Mouse (Mus musculus) layer of hippocampus, adult 11-12 months (tissue): Measurements from ENCODE around the gene Tas2r117.

ENCODE experiments used
- DNase-seq: peaks from one replicate; pipeline ENCODE4 v3.0.0; 2022; ENCODE audit warnings: low spot score

Gene Tas2r117

DNA sequence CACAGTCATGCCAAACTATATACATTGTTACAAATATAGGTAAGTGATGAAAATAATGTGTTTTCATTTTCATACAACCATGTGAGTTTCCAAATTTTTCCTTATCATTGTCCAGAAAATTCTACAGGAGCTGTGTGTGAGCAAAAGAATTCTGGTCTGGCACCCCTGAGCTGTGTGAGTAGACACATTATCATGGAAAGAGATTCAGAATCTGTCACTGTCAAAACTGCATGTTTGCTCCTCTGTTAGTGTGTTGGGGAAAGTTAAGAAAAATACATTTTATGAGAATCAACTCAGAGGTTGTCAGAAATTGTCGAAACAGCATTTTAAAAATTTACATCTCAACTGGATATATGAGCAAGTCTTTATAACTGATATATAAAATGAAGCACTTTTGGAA lies at the start of gene Tas2r117:
Tas2r117 (plus strand) TSS at position 301 of the 400 bp plus-strand sequence.
- no peak for DNase-seq

- no peak for DNase-seq
Observed at GRCm38 (mm10) chr6:132754430-132754829, 48.2 kb upstream of the Tas2r117 start, which contains the start of gene Tas2r124. Tas2r124 (plus strand) TSS chr6:132754730.

DNA sequence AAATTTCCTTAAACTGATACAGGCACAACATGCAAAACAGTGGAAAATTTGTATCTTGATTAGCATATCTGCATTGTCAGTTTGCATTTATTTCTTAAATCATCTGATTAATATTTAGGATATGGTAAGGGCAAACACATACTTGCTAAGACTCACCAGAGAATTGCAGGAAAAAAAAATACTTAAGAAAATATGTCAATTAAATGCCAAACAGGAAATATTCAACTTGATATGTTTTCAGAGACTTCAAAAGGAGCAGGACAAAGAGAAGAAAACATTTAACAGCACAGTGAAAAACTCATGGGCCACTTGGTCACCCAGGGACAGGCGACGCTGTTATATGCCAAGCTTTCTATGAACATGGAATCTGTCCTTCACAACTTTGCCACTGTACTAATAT lies 40.8 kb upstream of the Tas2r117 start, which contains the start of gene Tas2r102:
Tas2r102 (plus strand) TSS at position 301 of the 400 bp plus-strand sequence.
- DNase-seq: no peak

DNA sequence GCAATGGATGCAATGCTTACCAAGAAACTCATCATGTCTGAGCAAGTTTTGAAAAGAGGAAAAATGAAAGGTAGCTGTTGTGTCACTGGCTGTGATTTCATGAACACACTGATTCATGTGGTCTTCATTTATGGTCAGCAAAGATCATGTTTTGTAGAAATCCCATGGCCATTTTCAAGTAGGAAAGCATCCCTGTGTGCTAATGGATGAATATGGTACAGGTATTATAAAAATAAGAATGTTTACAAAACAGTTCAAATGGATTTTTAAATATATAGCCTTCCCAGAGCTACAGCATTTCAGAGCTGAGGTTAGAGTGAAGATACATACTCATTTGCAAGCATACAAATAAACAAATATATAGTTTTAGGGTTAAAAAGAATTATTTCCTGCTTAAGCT lies 24.6 kb upstream of the Tas2r117 start, which contains the start of gene Tas2r136:
Tas2r136 (minus strand) TSS at position 101 of the 400 bp plus-strand sequence.
- DNase-seq: no peak

DNA sequence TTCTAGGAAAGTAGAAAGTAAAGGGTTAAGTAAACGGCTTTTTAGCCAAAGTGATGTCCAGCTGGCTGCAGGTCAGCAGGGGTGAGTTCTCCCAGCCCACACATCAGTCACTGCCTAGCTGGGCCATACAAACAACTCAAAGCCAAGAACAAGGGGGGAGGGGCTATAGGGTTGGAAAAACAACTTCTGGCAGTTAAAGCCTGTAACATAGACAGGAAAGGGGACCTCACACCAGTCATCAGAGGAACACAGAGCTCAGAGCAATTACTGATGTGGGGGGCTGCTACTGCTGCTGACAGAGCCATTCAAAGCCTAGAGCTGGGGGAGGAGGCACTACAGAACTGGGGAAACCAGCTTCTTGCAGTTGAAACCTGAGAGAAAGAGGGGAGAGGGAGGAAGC lies 7.2 kb upstream of the Tas2r117 start:
- DNase-seq: no peak

GRCm38 (mm10) chr6:132846842-132847241 lies 44.2 kb downstream of the Tas2r117 start, which contains the start of gene Tas2r123:
Tas2r123 (plus strand) TSS chr6:132847142.
- no peak for DNase-seq
